Mouse (Mus musculus): ENCODE measurements around the gene Fbxw9. TPM values are rescaled to one million over a fixed set of nuclear protein-coding genes. Genes with fewer than 3 reads are reported as not detected.

Fbxw9 gene
- polyA plus RNA-seq, 1 experiment from 2014 or later: 36.7 TPM

GRCm38 (mm10) chr8:85090856-85091255 lies 31.0 kb downstream of the Fbxw9 start:
- WGBS: 88% methylated on average over 11 of the region's 11 CpGs
- no peak for ATAC-seq (ENCODE audit: insufficient number of reproducible peaks, insufficient read depth, low FRiP score, low TSS enrichment, low read depth)
- peaks cover 73% of the 10 kb centered on the region for H3K36me3 ChIP-seq

GRCm38 (mm10) chr8:85091526-85092090 lies 31.8 kb downstream of the Fbxw9 start:
- 39% methylated on average over 21 of the region's 21 CpGs for WGBS
- no peaks in the 10 kb centered on the region for H3K9me3 ChIP-seq
- H3K27ac ChIP-seq: no peak overlapping the region
- no peak overlapping the region for H3K4me3 ChIP-seq
- no peak for ATAC-seq (ENCODE audit: insufficient number of reproducible peaks, insufficient read depth, low FRiP score, low TSS enrichment, low read depth)
- H3K4me2 ChIP-seq: no peak overlapping the region
- H3K27me3 ChIP-seq: no peaks in the 10 kb centered on the region
- H3K36me3 ChIP-seq: peaks cover 76% of the 10 kb centered on the region
- no peaks in the 10 kb centered on the region for H3K4me1 ChIP-seq
- H3K9ac ChIP-seq: no peak overlapping the region

More at GRCm38 (mm10) chr8:85090856-85091255, 31.0 kb downstream of the Fbxw9 start:
- H3K4me3 ChIP-seq: no peak overlapping the region
- no peaks in the 10 kb centered on the region for H3K4me1 ChIP-seq
- H3K27ac ChIP-seq: no peak overlapping the region
- no peaks in the 10 kb centered on the region for H3K9me3 ChIP-seq
- no peaks in the 10 kb centered on the region for H3K27me3 ChIP-seq
- H3K9ac ChIP-seq: no peak overlapping the region
- H3K4me2 ChIP-seq: no peak overlapping the region

GRCm38 (mm10) chr8:85095051-85095450 lies 35.2 kb downstream of the Fbxw9 start:
- Histone ChIP-seq H3K27ac (no peak overlapping the region), H3K9ac (no peak overlapping the region), H3K4me1 (no peaks in the 10 kb centered on the region), H3K27me3 (no peaks in the 10 kb centered on the region), H3K4me2 (no peak overlapping the region), H3K36me3 (peaks cover 69% of the 10 kb centered on the region), H3K9me3 (no peaks in the 10 kb centered on the region), H3K4me3 (no peak overlapping the region)
- ATAC-seq (ENCODE audit: insufficient number of reproducible peaks, insufficient read depth, low FRiP score, low TSS enrichment, low read depth): no peak
- 95% methylated on average over 13 of the region's 13 CpGs for WGBS

- ATAC-seq (ENCODE audit: insufficient number of reproducible peaks, insufficient read depth, low FRiP score, low TSS enrichment, low read depth): no peak
- no peaks in the 10 kb centered on the region for H3K27me3 ChIP-seq
- H3K4me1 ChIP-seq: no peaks in the 10 kb centered on the region
- H3K36me3 ChIP-seq: peaks cover 69% of the 10 kb centered on the region
- H3K9ac ChIP-seq: no peak overlapping the region
- 97% methylated on average over 7 of the region's 7 CpGs for WGBS
- no peak overlapping the region for H3K27ac ChIP-seq
- H3K4me3 ChIP-seq: no peak overlapping the region
- H3K9me3 ChIP-seq: no peaks in the 10 kb centered on the region
- no peak overlapping the region for H3K4me2 ChIP-seq
Observed at GRCm38 (mm10) chr8:85095566-85095965, 35.7 kb downstream of the Fbxw9 start.

- WGBS: 92% methylated on average over 16 of the region's 16 CpGs
- Histone ChIP-seq H3K36me3 (peaks cover 64% of the 10 kb centered on the region), H3K4me2 (no peak overlapping the region)
Observed at GRCm38 (mm10) chr8:85096196-85096595, 36.3 kb downstream of the Fbxw9 start.

GRCm38 (mm10) chr8:85096850-85097249 lies 37.0 kb downstream of the Fbxw9 start:
- Histone ChIP-seq H3K27ac (no peak overlapping the region), H3K9ac (no peak overlapping the region), H3K4me2 (no peak overlapping the region), H3K4me3 (no peak overlapping the region), H3K36me3 (peaks cover 60% of the 10 kb centered on the region), H3K9me3 (no peaks in the 10 kb centered on the region), H3K4me1 (no peaks in the 10 kb centered on the region), H3K27me3 (no peaks in the 10 kb centered on the region)
- ATAC-seq (ENCODE audit: insufficient number of reproducible peaks, insufficient read depth, low FRiP score, low TSS enrichment, low read depth): no peak
- 84% methylated on average over 4 of the region's 4 CpGs for WGBS

More at GRCm38 (mm10) chr8:85096196-85096595, 36.3 kb downstream of the Fbxw9 start:
- no peak for ATAC-seq (ENCODE audit: insufficient number of reproducible peaks, insufficient read depth, low FRiP score, low TSS enrichment, low read depth)
- Histone ChIP-seq H3K9ac (no peak overlapping the region), H3K9me3 (no peaks in the 10 kb centered on the region), H3K4me1 (no peaks in the 10 kb centered on the region), H3K27ac (no peak overlapping the region), H3K4me3 (no peak overlapping the region), H3K27me3 (no peaks in the 10 kb centered on the region)

- no peaks in the 10 kb centered on the region for H3K9me3 ChIP-seq
- no peak overlapping the region for H3K27ac ChIP-seq
- no peaks in the 10 kb centered on the region for H3K27me3 ChIP-seq
- no peak overlapping the region for H3K9ac ChIP-seq
- no peak for ATAC-seq (ENCODE audit: insufficient number of reproducible peaks, insufficient read depth, low FRiP score, low TSS enrichment, low read depth)
- H3K4me2 ChIP-seq: no peak overlapping the region
- H3K4me3 ChIP-seq: no peak overlapping the region
- 86% methylated on average over 4 of the region's 4 CpGs for WGBS
- peaks cover 38% of the 10 kb centered on the region for H3K36me3 ChIP-seq
- no peaks in the 10 kb centered on the region for H3K4me1 ChIP-seq
Observed at GRCm38 (mm10) chr8:85100076-85100665, 40.3 kb downstream of the Fbxw9 start.

- no peak overlapping the region for H3K4me3 ChIP-seq
- 97% methylated on average over 10 of the region's 10 CpGs for WGBS
- peaks cover 55% of the 10 kb centered on the region for H3K36me3 ChIP-seq
- no peak for ATAC-seq (ENCODE audit: insufficient number of reproducible peaks, insufficient read depth, low FRiP score, low TSS enrichment, low read depth)
- no peaks in the 10 kb centered on the region for H3K27me3 ChIP-seq
- peaks cover 3% of the 10 kb centered on the region; the same call in 1 of the 2 replicates for H3K9me3 ChIP-seq
- H3K4me2 ChIP-seq: no peak overlapping the region
- no peak overlapping the region for H3K27ac ChIP-seq
- H3K9ac ChIP-seq: no peak overlapping the region
- no peaks in the 10 kb centered on the region for H3K4me1 ChIP-seq
Observed at GRCm38 (mm10) chr8:85113241-85113640, 53.4 kb downstream of the Fbxw9 start.

GRCm38 (mm10) chr8:85115501-85115900 lies 55.6 kb downstream of the Fbxw9 start:
- peaks cover 3% of the 10 kb centered on the region; the same call in 1 of the 2 replicates for H3K9me3 ChIP-seq
- peaks cover 6% of the 10 kb centered on the region; the same call in 1 of the 2 replicates for H3K4me1 ChIP-seq
- H3K4me3 ChIP-seq: no peak overlapping the region
- no peak overlapping the region for H3K4me2 ChIP-seq
- H3K27me3 ChIP-seq: no peaks in the 10 kb centered on the region
- peaks cover 33% of the 10 kb centered on the region for H3K36me3 ChIP-seq
- no peak overlapping the region for H3K9ac ChIP-seq
- WGBS: 71% methylated on average over 4 of the region's 4 CpGs
- no peak overlapping the region for H3K27ac ChIP-seq
- ATAC-seq (ENCODE audit: insufficient number of reproducible peaks, insufficient read depth, low FRiP score, low TSS enrichment, low read depth): no peak

Small RNA genes within 50 kb of the gene (microRNA-seq; reads per million reads assigned to microRNA genes)
- gene Gm23388: 2.6 reads per million, percentile 9 among the genes with 10 or more reads in this experiment
- 0.55 reads per million for gene Mir7070

Other genes starting within 250 kb of the Fbxw9 start
- gene Dand5, start 237.2 kb upstream of the Fbxw9 start, polyA plus RNA-seq (2015; fragmentation: Nextera tagmentation; extraction: Ambion mirVana): 7.0 TPM in 2 replicates
- gene Gadd45gip1, start 228.5 kb upstream of the Fbxw9 start, polyA plus RNA-seq (2015; fragmentation: Nextera tagmentation; extraction: Ambion mirVana): 45.6 and 48.2 TPM in 2 replicates
- 97.1 and 100 TPM in 2 replicates for gene Rad23a, start 219.4 kb upstream of the Fbxw9 start, polyA plus RNA-seq (2015; fragmentation: Nextera tagmentation; extraction: Ambion mirVana)
- gene Calr, start 213.1 kb upstream of the Fbxw9 start, polyA plus RNA-seq (2015; fragmentation: Nextera tagmentation; extraction: Ambion mirVana): 959 and 1,012 TPM in 2 replicates
- 105 and 108 TPM in 2 replicates for gene Farsa, start 203.1 kb upstream of the Fbxw9 start, polyA plus RNA-seq (2015; fragmentation: Nextera tagmentation; extraction: Ambion mirVana)
- 101 and 111 TPM in 2 replicates for gene Syce2, start 187.9 kb upstream of the Fbxw9 start, polyA plus RNA-seq (2015; fragmentation: Nextera tagmentation; extraction: Ambion mirVana)
- 39.1 and 40.6 TPM in 2 replicates for gene Gcdh, start 166.1 kb upstream of the Fbxw9 start, polyA plus RNA-seq (2015; fragmentation: Nextera tagmentation; extraction: Ambion mirVana)
- gene Klf1, start 158.1 kb upstream of the Fbxw9 start, polyA plus RNA-seq (2015; fragmentation: Nextera tagmentation; extraction: Ambion mirVana): 1.8 and 5.6 TPM in 2 replicates
- gene Dnase2a, start 151.5 kb upstream of the Fbxw9 start, polyA plus RNA-seq (2015; fragmentation: Nextera tagmentation; extraction: Ambion mirVana): 15.9 and 22.7 TPM in 2 replicates
- 1.4 and 1.6 TPM in 2 replicates for gene Mast1, start 122.7 kb upstream of the Fbxw9 start, polyA plus RNA-seq (2015; fragmentation: Nextera tagmentation; extraction: Ambion mirVana)
- gene Rtbdn, start 113.1 kb upstream of the Fbxw9 start, polyA plus RNA-seq (2015; fragmentation: Nextera tagmentation; extraction: Ambion mirVana): 0.36 and 0.39 TPM in 2 replicates
- not detected in 2 replicates for gene Gm49661, start 90.6 kb upstream of the Fbxw9 start, polyA plus RNA-seq (2015; fragmentation: Nextera tagmentation; extraction: Ambion mirVana)
- gene Prdx2, start 90.5 kb upstream of the Fbxw9 start, polyA plus RNA-seq (2015; fragmentation: Nextera tagmentation; extraction: Ambion mirVana): 888 and 1,010 TPM in 2 replicates
- 93.2 and 94.5 TPM in 2 replicates for gene Rnaseh2a, start 90.3 kb upstream of the Fbxw9 start, polyA plus RNA-seq (2015; fragmentation: Nextera tagmentation; extraction: Ambion mirVana)
- gene Junb, start 81.3 kb upstream of the Fbxw9 start, polyA plus RNA-seq (2015; fragmentation: Nextera tagmentation; extraction: Ambion mirVana): 10.4 and 11.2 TPM in 2 replicates
- 23.2 and 24.7 TPM in 2 replicates for gene Hook2, start 69.5 kb upstream of the Fbxw9 start, polyA plus RNA-seq (2015; fragmentation: Nextera tagmentation; extraction: Ambion mirVana)
- gene Best2, start 45.5 kb upstream of the Fbxw9 start, polyA plus RNA-seq (2015; fragmentation: Nextera tagmentation; extraction: Ambion mirVana): 0.14 TPM in 1 of 2 replicates, not detected in the other
- gene Asna1, start 34.8 kb upstream of the Fbxw9 start, polyA plus RNA-seq (2015; fragmentation: Nextera tagmentation; extraction: Ambion mirVana): 126 and 139 TPM in 2 replicates
- gene Trir, start 33.2 kb upstream of the Fbxw9 start, polyA plus RNA-seq (2015; fragmentation: Nextera tagmentation; extraction: Ambion mirVana): 133 and 146 TPM in 2 replicates
- gene Tnpo2, start 23.1 kb upstream of the Fbxw9 start, polyA plus RNA-seq (2015; fragmentation: Nextera tagmentation; extraction: Ambion mirVana): 30.1 and 43.4 TPM in 2 replicates
- 1.1 and 1.4 TPM in 2 replicates for gene Gm5741, start 7.9 kb downstream of the Fbxw9 start, polyA plus RNA-seq (2015; fragmentation: Nextera tagmentation; extraction: Ambion mirVana)
- gene Dhps, start 11.7 kb downstream of the Fbxw9 start, polyA plus RNA-seq (2015; fragmentation: Nextera tagmentation; extraction: Ambion mirVana): 55.1 and 70.7 TPM in 2 replicates
- gene Wdr83os, start 20.7 kb downstream of the Fbxw9 start, polyA plus RNA-seq (2015; fragmentation: Nextera tagmentation; extraction: Ambion mirVana): 129 and 130 TPM in 2 replicates
- gene Wdr83, start 21.3 kb downstream of the Fbxw9 start, polyA plus RNA-seq (2015; fragmentation: Nextera tagmentation; extraction: Ambion mirVana): 45.2 and 46.2 TPM in 2 replicates
- 29.1 and 29.6 TPM in 2 replicates for gene Man2b1, start 23.2 kb downstream of the Fbxw9 start, polyA plus RNA-seq (2015; fragmentation: Nextera tagmentation; extraction: Ambion mirVana)
- gene Zfp791, start 63.0 kb downstream of the Fbxw9 start, polyA plus RNA-seq (2015; fragmentation: Nextera tagmentation; extraction: Ambion mirVana): 2.9 and 3.1 TPM in 2 replicates
- gene Cks1brt, start 91.9 kb downstream of the Fbxw9 start, polyA plus RNA-seq (2015; fragmentation: Nextera tagmentation; extraction: Ambion mirVana): not detected in 2 replicates
- gene Olfr371, start 165.9 kb downstream of the Fbxw9 start, polyA plus RNA-seq (2015; fragmentation: Nextera tagmentation; extraction: Ambion mirVana): not detected in 2 replicates
- 111 and 116 TPM in 2 replicates for gene Orc6, start 239.6 kb downstream of the Fbxw9 start, polyA plus RNA-seq (2015; fragmentation: Nextera tagmentation; extraction: Ambion mirVana)
- 127 and 136 TPM in 2 replicates for gene Vps35, start 239.7 kb downstream of the Fbxw9 start, polyA plus RNA-seq (2015; fragmentation: Nextera tagmentation; extraction: Ambion mirVana)

Measured in embryonic facial prominence, embryonic 13.5 days (tissue).